Mouse (Mus musculus): ENCODE data around the gene Specc1. TPM values are rescaled to one million over a fixed set of nuclear protein-coding genes. Genes with fewer than 3 reads are reported as not detected.
A peak's percentile ranks its signal among the peaks of the same experiment; 100 is the strongest.

Gene Specc1
- total and polyA plus RNA-seq, 3 experiments: 7.3 to 18.6 (median 15.5) TPM

GRCm38 (mm10) chr11:62130685-62131295, 174.2 kb downstream of the Specc1 start:
- Histone ChIP-seq H3K4me2 (ENCODE audit: insufficient read depth, low read depth, poor library complexity, severe bottlenecking) (no peak overlapping the region), H3K4me3 (replicated peaks in 1 of 3; ENCODE audit: low read depth in 2 of 3, low read length in 2 of 3, poor library complexity in 1 of 3) (no peak overlapping the region), H3K79me2 (replicated peaks; ENCODE audit: control insufficient read depth, extremely low read depth, insufficient read depth, poor library complexity, severe bottlenecking) (no peaks in the 10 kb centered on the region), H3K4me1 (ENCODE audit: control insufficient read depth in 1 of 2, insufficient read depth in 2 of 2) (peaks cover 13 to 36% of the 10 kb centered on the region in 2 experiments), H3K9ac (ENCODE audit: insufficient read depth, low read depth) (no peak overlapping the region), H3K27ac (ENCODE audit: insufficient read depth, low read depth) (no peak overlapping the region), H3K36me3 (replicated peaks in 1 of 2; ENCODE audit: control insufficient read depth in 1 of 2, insufficient read depth in 1 of 2, low read length in 1 of 2) (peaks cover 18 to 35% of the 10 kb centered on the region in 2 experiments), H3K9me3 (replicated peaks; ENCODE audit: low read length) (no peaks in the 10 kb centered on the region), H3K27me3 (replicated peaks) (no peaks in the 10 kb centered on the region)
- TF ChIP-seq CTCF (conservative IDR thresholded peaks at IDR 0.05 in 1 of 2, IDR thresholded peaks at IDR 0.05 in 1 of 2; ENCODE audit: low read depth in 2 of 2, low read length in 2 of 2) (no peak), POLR2A (IDR thresholded peaks at IDR 0.05; ENCODE audit: low read depth, low read length) (no peak), HCFC1 (IDR thresholded peaks at IDR 0.05; ENCODE audit: low read depth, low read length) (no peak), SIN3A (IDR thresholded peaks at IDR 0.05; ENCODE audit: low read length) (0 out of 2 replicates have a peak, but pooled peaks have one; percentile 21), RAD21 (IDR thresholded peaks at IDR 0.05; ENCODE audit: low read depth, low read length) (no peak), POLR2AphosphoS2 (IDR thresholded peaks at IDR 0.05; ENCODE audit: low read depth, low read length) (no peak), GABPA (IDR thresholded peaks at IDR 0.05; ENCODE audit: insufficient replicate concordance, low read depth, low read length) (no peak), NRF1 (IDR thresholded peaks at IDR 0.05; ENCODE audit: low read depth, low read length) (no peak), MXI1 (IDR thresholded peaks at IDR 0.05; ENCODE audit: low read depth, low read length) (peak; percentile 66; the same call in 1 of the 2 replicates), MYC (IDR thresholded peaks at IDR 0.05; ENCODE audit: low read depth, low read length) (no peak), USF1 (IDR thresholded peaks at IDR 0.05; ENCODE audit: low read depth, low read length) (no peak), ZMIZ1 (IDR thresholded peaks at IDR 0.05; ENCODE audit: low read depth, low read length) (no peak), MEF2A (IDR thresholded peaks at IDR 0.05; ENCODE audit: borderline replicate concordance, low read depth, low read length) (peak; percentile 30; the same call in 1 of the 2 replicates), E2F4 (IDR thresholded peaks at IDR 0.05; ENCODE audit: insufficient replicate concordance, low read depth, low read length) (no peak), CHD1 (IDR thresholded peaks at IDR 0.05; ENCODE audit: low read depth, low read length) (no peak), RCOR1 (conservative IDR thresholded peaks at IDR 0.05; ENCODE audit: low read depth, low read length) (no peak), ETS1 (conservative IDR thresholded peaks at IDR 0.05; ENCODE audit: low read depth, low read length) (peak; percentile 49; the same call in 1 of the 2 replicates), BHLHE40 (IDR thresholded peaks at IDR 0.05; ENCODE audit: low read depth, low read length) (no peak), MAX (IDR thresholded peaks at IDR 0.05; ENCODE audit: low read length) (no peak), USF2 (conservative IDR thresholded peaks at IDR 0.05; ENCODE audit: low read depth, low read length) (no peak), EP300 (IDR thresholded peaks at IDR 0.05; ENCODE audit: low read length) (peak; percentile 83), SMC3 (IDR thresholded peaks at IDR 0.05; ENCODE audit: low read depth, low read length) (no peak), ELF1 (IDR thresholded peaks at IDR 0.05; ENCODE audit: low read depth, low read length) (0 out of 2 replicates have a peak, but pooled peaks have one; percentile 12), JUND (conservative IDR thresholded peaks at IDR 0.05; ENCODE audit: low read depth, low read length) (peak; percentile 61), IRF4 (IDR thresholded peaks at IDR 0.05; ENCODE audit: low read depth, low read length) (peak; percentile 95), MAZ (IDR thresholded peaks at IDR 0.05; ENCODE audit: low read depth, low read length) (peak; percentile 92), NELFE (IDR thresholded peaks at IDR 0.05; ENCODE audit: low read depth, low read length) (no peak), ZC3H11A (IDR thresholded peaks at IDR 0.05; ENCODE audit: low read depth, low read length) (no peak), MAFK (IDR thresholded peaks at IDR 0.05; ENCODE audit: insufficient replicate concordance, low read length) (peak; percentile 44; the same call in 1 of the 2 replicates), TBP (conservative IDR thresholded peaks at IDR 0.05; ENCODE audit: low read depth, low read length) (no peak), ZNF384 (IDR thresholded peaks at IDR 0.05; ENCODE audit: low read depth, low read length) (peak; percentile 93), TCF12 (IDR thresholded peaks at IDR 0.05; ENCODE audit: low read depth, low read length) (no peak), ZKSCAN1 (IDR thresholded peaks at IDR 0.05; ENCODE audit: borderline replicate concordance, low read depth, low read length) (no peak), CHD2 (IDR thresholded peaks at IDR 0.05; ENCODE audit: low read length) (no peak), KAT2A (IDR thresholded peaks at IDR 0.05; ENCODE audit: insufficient replicate concordance, low read length) (no peak), JUN (IDR thresholded peaks at IDR 0.05; ENCODE audit: insufficient read depth, low read depth, low read length) (peak; percentile 41; the same call in 1 of the 2 replicates), PAX5 (IDR thresholded peaks at IDR 0.05; ENCODE audit: low read length) (no peak), UBTF (IDR thresholded peaks at IDR 0.05; ENCODE audit: low read depth, low read length) (no peak)
- peak; percentile 80 for DNase-seq (ENCODE audit: extremely low read depth)
- in situ Hi-C loops (cut with MboI; ENCODE audit: low pct_ligation_motif_present, low pct_unique_long_range_greater_than_20kb, low sequenced_read_pairs) (no loop called here), dilution Hi-C loops (cut with MboI; ENCODE audit: extremely low pct_ligation_motif_present, extremely low pct_unique_long_range_greater_than_20kb, low sequenced_read_pairs) (no loop called here)

Measured in CH12.LX (cell line).